Mouse (Mus musculus): ENCODE measurements around the gene Avpi1.

DNA sequence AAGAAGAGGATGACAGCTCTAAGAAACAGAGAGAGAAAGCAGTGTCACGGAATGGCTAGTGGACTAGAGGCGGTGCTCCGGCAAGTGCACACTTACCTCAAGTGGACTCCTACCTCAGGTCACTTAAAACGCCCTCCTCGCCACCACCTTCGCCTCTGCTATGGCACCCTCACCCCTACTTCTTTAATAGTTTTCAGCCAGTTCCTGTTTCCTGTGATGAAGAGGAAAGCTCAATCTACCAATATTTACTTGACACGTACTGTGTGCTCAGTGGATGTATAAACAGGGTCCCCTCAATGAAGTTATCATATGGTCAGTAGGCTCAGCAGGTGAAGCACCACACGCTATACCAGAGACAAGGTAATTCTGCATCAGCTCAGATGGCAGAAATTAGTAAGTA is 50.3 kb downstream of the Avpi1 start:
- TF ChIP-seq CTCF (IDR thresholded peaks at IDR 0.05; ENCODE audit: control insufficient read depth, insufficient read depth, insufficient read length) (no peak), MYOD1 (IDR thresholded peaks at IDR 0.05; ENCODE audit: control insufficient read depth, insufficient read length, low read depth) (no peak), MAX (IDR thresholded peaks at IDR 0.05) (no peak), CEBPB (IDR thresholded peaks at IDR 0.05; ENCODE audit: low read depth) (no peak)

Data from C2C12 (cell line).